Mouse (Mus musculus): Measurements from ENCODE around the gene Slc22a17.

Slc22a17 gene

GRCm38 (mm10) chr14:54908682-54909081 lies 4.2 kb downstream of the Slc22a17 start:
- no peak for ATAC-seq (ENCODE audit: insufficient number of reproducible peaks, low FRiP score, low TSS enrichment)

DNA sequence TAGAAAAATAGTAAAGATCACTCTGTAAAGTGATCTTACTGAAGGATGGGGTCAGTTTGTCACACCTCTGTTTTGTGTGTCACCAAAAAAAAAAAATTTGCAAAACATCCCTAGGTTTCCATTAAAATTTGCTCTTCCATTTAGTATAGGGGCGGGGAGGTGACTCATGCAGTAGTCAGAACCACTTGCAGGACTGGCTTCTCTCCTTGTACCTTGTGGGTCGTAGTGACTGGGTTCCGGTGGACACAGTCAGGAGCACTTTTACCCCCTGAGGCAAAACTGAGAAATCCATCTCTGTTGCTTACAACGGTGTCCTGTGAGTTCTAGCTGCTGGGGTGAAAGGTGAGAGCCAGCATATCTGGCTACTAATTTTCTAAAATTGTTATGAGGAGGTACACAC lies 9.3 kb downstream of the Slc22a17 start:
- no peak for ATAC-seq (ENCODE audit: insufficient number of reproducible peaks, low FRiP score, low TSS enrichment)

DNA sequence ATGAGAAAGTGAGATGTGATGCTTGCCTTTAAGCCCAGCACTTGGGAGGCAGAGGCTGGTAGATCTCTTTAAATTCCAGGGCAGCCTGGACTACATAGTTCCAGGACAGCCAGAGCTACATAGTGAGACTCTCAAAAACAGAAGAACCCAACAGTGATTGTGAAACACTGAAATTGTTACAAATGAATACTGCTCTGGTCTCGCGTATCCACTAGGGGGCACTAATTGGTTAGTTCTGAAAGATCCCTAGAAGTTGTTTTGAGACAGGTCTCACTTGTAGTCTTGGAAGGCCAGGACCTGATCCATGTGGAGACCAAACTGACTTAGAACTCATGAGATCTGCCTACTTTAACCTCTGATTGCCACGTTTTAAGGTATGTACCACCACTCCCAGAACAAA lies 12.5 kb downstream of the Slc22a17 start:
- peak; percentile 78; the same call in 1 of the 2 replicates for ATAC-seq (ENCODE audit: insufficient number of reproducible peaks, low FRiP score, low TSS enrichment)

- ATAC-seq (ENCODE audit: insufficient number of reproducible peaks, low FRiP score, low TSS enrichment): no peak
Measured at GRCm38 (mm10) chr14:54897445-54897844, 15.5 kb downstream of the Slc22a17 start.

DNA sequence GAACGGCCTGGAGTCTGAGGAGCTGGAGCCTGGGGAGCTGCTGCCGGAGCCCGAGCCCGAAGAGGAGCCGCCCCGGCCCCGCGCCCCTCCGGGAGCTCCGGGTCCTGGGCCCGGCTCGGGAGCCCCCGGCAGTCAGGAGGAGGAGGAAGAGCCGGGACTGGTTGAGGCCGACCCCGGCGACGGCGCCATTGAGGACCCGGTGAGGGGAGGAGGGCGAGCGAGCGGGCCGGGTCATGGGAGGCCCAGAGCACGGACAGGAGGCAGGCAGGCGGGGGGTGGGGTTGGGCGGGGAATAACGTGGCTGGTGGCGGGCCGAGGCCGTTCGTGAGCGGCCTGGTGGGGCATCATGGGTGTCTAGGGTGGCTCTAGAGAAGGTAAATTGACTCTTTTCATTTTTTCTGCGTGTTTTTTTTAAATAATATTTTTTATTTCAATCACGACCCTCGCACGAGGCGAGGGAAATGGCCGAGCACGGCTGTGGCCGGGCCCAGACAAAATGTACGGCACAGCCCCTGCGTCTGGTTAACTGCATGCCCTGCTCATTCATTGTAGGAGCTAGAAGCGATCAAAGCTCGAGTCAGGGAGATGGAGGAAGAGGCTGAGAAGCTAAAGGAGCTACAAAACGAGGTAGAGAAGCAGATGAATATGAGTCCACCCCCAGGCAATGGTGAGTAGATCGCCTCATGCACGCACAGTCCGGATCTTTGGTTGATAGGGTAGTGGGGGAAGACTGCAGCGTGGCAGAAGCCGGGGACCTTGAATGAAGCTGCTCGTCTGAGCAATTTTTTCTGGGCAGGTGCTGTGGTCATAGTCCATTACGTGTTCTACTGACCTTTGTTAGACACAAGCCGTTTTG lies 18.4 kb downstream of the Slc22a17 start:
- ATAC-seq (ENCODE audit: insufficient number of reproducible peaks, low FRiP score, low TSS enrichment): peak; percentile 18; the same call in 1 of the 2 replicates

DNA sequence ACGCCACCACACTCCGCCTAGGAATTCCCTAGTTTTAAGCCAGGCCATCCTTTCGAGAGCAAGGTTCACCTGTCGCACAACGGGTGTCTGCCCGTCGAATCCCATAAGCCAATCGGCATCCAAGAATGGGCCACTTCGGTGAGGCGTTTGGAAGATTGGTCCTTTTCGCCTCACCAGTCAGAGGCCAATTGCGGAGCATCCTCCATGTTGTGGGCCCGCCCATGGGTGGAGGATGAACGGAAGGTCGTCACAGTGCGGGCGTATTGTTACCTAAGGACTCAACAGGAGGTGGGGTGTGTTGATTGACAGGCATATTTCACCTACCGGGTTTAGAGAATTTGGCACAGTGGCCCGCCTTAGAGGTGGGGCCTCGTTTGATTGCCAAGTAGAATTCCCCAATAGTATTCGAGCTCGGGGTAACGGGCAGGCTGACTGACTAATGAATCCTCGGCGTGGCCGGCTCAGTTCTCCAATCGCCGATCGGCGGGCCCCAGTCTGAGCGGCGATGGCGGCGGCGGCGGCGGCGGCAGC lies 19.2 kb downstream of the Slc22a17 start:
- ATAC-seq (ENCODE audit: insufficient number of reproducible peaks, low FRiP score, low TSS enrichment): peak; percentile 97

GRCm38 (mm10) chr14:54892200-54892599 lies 20.7 kb downstream of the Slc22a17 start, which contains the start of gene Pabpn1:
Gene Pabpn1, plus strand, starts transcription at chr14:54892500.
- ATAC-seq (ENCODE audit: insufficient number of reproducible peaks, low FRiP score, low TSS enrichment): no peak

DNA sequence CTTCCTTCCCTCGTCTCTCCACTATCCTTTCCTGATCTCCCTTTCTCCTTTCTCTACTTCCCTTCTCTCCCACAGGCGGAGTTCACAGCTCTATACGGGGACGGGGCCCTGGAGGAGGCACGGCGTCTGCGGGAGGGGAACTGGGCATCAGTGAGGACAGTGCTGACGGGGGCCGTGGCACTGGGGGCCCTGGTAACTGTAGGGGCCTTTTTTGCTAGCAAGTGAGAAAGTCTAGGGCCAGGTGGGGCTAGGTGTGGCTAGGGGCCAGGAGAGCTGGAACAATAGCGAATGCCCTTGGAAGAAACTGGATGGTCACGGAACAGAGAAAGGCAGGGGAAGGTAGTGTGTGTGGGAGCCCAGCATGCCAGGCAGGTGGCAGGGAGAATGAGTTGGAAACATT lies 27.6 kb downstream of the Slc22a17 start:
- no peak for ATAC-seq (ENCODE audit: insufficient number of reproducible peaks, low FRiP score, low TSS enrichment)

- no peak for ATAC-seq (ENCODE audit: insufficient number of reproducible peaks, low FRiP score, low TSS enrichment)
Measured at GRCm38 (mm10) chr14:54884022-54884712, 28.8 kb downstream of the Slc22a17 start.

DNA sequence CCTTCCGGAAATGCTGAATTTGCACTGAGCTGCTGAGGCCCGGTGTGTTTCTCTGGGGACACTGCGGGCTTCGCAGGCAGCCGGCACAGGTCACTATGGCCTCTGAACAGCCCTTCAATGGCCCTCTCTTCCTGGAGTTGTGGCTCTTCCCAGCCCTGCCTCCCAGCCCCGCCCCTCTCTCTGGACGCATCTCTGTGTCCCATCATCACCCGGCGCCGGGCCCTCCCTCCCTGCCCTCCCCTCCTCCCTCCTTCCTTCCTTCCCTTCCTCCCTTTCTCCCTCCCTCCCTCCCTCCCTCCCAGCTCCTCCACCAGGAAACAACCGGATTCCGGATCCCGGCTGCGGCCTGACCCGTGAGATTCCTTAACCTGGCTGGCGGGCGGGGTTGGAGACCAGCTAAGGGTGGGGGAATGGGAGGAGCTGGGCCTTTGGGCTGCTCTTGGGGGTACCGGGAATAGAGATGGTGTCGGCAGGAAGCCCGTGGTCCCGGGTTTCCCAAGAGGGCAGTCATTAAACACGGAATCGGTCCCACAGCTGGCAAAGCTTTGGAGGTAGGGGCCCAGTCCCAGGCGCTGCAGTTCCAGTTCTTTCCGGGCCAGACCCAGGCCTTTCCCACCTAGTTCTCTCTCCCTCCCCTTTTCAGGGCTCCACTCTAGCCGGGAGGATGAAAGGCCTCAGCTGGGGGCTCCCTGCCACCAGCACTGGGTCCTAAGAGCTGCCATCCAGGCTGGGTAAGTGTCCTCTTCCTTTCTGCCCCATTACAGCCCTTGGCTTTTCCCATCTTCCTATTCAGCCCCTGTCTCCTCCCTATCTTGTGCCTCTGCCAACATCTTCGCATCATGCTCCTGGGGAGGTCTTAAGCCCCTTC lies 29.5 kb downstream of the Slc22a17 start, which contains the start of the genes Bcl2l2 and Gm20521:
Gene Bcl2l2, plus strand, starts transcription at position 224 of the 868 bp plus-strand sequence.
Gene Gm20521, plus strand, starts transcription at position 288 of the 868 bp plus-strand sequence.
- ATAC-seq (ENCODE audit: insufficient number of reproducible peaks, low FRiP score, low TSS enrichment): peak; percentile 78

GRCm38 (mm10) chr14:54877048-54877715 lies 35.8 kb downstream of the Slc22a17 start, which contains the start of gene Ppp1r3e:
Gene Ppp1r3e, minus strand, starts transcription at chr14:54877550.
- ATAC-seq (ENCODE audit: insufficient number of reproducible peaks, low FRiP score, low TSS enrichment): peak; percentile 67

DNA sequence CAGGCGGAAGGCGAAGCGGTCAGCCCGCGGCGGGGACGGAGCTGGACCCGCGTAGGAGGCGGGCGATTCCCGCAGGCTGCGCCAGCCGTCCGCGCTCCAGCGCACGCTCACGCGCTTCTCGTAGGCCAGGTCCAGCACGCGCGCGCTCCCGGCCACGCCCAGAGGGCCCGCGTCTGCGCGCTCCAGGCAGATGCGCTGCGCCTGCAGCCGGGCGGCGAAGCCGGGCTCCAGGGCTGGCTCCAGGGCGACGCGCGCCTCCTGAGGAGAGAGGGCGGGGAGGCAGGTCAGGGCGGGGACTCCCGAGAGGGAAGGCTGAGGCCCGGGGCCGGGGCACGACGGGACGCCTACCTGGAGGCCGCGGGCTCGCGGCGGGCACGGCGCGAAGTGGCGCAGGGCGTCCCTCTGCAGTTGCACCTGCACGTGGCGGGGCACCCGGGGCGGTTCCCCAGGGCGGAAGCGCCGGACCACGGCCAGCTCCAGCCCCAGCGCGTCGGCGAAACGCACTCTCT lies 36.3 kb downstream of the Slc22a17 start:
- peak; percentile 81 for ATAC-seq (ENCODE audit: insufficient number of reproducible peaks, low FRiP score, low TSS enrichment)

- ATAC-seq (ENCODE audit: insufficient number of reproducible peaks, low FRiP score, low TSS enrichment): peak; percentile 42
Measured at GRCm38 (mm10) chr14:54875844-54876538, 36.9 kb downstream of the Slc22a17 start.

DNA sequence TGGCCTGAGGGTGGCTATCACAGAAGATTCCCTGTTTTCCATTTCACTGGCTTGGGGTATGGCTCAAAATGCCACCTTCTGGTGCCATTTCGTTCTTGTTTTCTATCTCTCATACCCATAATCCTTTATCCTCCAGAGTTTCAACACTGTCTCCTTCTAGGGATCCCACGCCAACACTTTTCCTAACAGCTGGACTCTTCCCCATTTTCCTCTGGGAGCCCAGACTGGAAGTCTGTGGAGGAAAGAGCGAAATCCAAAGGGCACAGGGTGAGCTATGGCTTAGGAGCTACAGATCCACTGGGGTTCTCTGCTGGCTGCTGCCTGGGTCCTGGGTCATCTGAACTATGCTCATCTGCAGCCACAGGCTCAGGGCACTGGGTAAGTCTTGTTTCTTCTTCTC lies 38.8 kb downstream of the Slc22a17 start:
- ATAC-seq (ENCODE audit: insufficient number of reproducible peaks, low FRiP score, low TSS enrichment): no peak

DNA sequence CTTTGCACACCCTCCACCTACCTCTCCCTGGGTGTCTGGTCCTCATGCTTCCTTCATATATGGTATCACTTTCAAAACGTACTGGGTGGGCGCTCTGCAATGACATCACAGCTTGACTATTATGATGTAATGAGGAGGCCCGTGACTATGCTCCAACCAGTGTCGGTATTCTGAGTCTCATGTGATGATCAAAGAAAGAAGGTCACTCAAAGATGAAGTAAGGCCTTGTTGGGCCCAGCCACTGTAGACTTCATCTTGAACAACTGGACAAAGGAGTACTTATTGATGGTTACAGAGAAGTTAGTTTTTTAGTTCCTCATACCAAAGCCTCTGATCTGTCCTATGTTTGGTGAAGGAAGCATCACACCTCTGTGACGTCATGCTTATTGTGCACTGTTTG lies 42.1 kb downstream of the Slc22a17 start, which contains the start of gene Homez:
Gene Homez, minus strand, starts transcription at position 101 of the 400 bp plus-strand sequence.
- ATAC-seq (ENCODE audit: insufficient number of reproducible peaks, low FRiP score, low TSS enrichment): no peak

DNA sequence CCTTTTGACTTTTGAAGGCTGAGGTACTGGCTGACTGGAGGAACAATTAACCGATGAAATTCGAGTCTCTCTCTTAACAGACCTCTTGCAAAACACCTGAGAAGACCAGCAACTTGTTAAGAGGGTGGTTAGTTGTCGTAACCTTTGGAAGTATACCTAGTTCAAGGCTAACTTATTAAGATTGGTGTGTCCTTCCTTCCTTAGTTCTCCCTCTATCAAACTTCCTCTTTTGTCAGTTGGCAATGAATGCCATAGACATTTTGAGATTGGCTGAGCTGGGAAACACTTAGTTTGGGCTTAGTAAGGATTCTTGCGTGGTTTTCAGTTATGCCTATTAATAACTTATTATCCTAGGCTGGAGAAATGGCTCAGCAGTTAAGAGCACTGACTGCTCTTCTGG lies 44.9 kb downstream of the Slc22a17 start:
- ATAC-seq (ENCODE audit: insufficient number of reproducible peaks, low FRiP score, low TSS enrichment): no peak

GRCm38 (mm10) chr14:54866936-54867335 lies 46.0 kb downstream of the Slc22a17 start:
- ATAC-seq (ENCODE audit: insufficient number of reproducible peaks, low FRiP score, low TSS enrichment): no peak

GRCm38 (mm10) chr14:54866268-54866667 lies 46.7 kb downstream of the Slc22a17 start:
- ATAC-seq (ENCODE audit: insufficient number of reproducible peaks, low FRiP score, low TSS enrichment): no peak

GRCm38 (mm10) chr14:54865626-54866025 lies 47.3 kb downstream of the Slc22a17 start:
- no peak for ATAC-seq (ENCODE audit: insufficient number of reproducible peaks, low FRiP score, low TSS enrichment)
